Mouse (Mus musculus) hindbrain, embryonic 10.5 days (tissue): ENCODE measurements around the gene Alpk1. TPM values are rescaled to one million over a fixed set of nuclear protein-coding genes. Genes with fewer than 3 reads are reported as not detected.
A peak's percentile ranks its signal among the peaks of the same experiment; 100 is the strongest.

Experiments used
- DNase-seq: peaks from one replicate; pipeline ENCODE4 v3.0.0-alpha.2; 2017; ENCODE audit warnings: low spot score
- H3K27ac ChIP-seq: fragments of 300-500 bp; sonication (generic); 2 replicates; pipeline ENCODE4 v1.5.1; 2016; ENCODE audit warnings: mild to moderate bottlenecking, moderate library complexity
- H3K27me3 ChIP-seq: fragments of 300-500 bp; sonication (generic); 2 replicates; pipeline ENCODE4 v1.6.1; 2016; ENCODE audit warnings: mild to moderate bottlenecking; ENCODE audit not compliant: poor library complexity, insufficient read depth, severe bottlenecking
- H3K36me3 ChIP-seq: fragments of 300-500 bp; sonication (generic); 2 replicates; pipeline ENCODE4 v1.6.1; 2016; ENCODE audit warnings: mild to moderate bottlenecking, moderate library complexity
- H3K4me1 ChIP-seq: fragments of 300-500 bp; sonication (generic); replicated peaks from 2 replicates; pipeline ENCODE4 v1.6.1; 2016; ENCODE audit warnings: mild to moderate bottlenecking
- H3K4me3 ChIP-seq: fragments of 300-500 bp; sonication (generic); 2 replicates; pipeline ENCODE4 v1.5.1; 2016; ENCODE audit warnings: mild to moderate bottlenecking, moderate library complexity
- H3K9me3 ChIP-seq: fragments of 300-500 bp; sonication (generic); 2 replicates; pipeline ENCODE4 v1.6.1; 2016; ENCODE audit warnings: mild to moderate bottlenecking, moderate library complexity
- WGBS: fragments of 180-500 bp; shearing (Covaris S2); methylation state at CpG from one replicate; pipeline ENCODE4 v1.1.7; 2016; 5-methylcytosine and 5-hydroxymethylcytosine counted together
- polyA plus RNA-seq: library from polyadenylated mRNA; unstranded; fragments of >200 nt; fragmentation: Nextera tagmentation; extraction: Ambion mirVana; gene quantifications from 2 replicates; pipeline ENCODE4 v1.2.1, GENCODE M21; 2016

The Alpk1 gene
- polyA plus RNA-seq, 1 experiment from 2014 or later, result 1.4 TPM

DNA sequence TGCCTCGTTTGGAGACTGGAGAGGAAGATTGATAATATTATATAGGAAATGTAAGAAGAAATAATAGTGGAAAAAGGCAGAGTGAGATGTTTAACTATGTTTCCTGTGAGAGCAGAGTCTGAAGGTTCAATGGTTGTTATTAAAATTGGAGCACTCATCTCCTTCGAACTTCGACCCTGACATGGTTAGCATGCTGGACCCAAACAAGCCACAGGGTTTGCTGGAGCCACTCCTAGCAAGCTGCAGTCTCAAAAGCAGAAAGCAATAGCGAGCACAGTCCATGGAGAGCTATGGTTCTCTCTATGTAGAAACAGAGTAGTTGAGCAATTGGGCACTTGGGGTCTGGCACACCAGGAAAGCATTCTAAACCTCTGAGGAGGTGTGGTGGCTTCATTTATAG lies 59.4 kb downstream of the Alpk1 start:
- H3K27me3 ChIP-seq, result peaks cover 30% of the 10 kb centered on the region
- no peaks in the 10 kb centered on the region for H3K36me3 ChIP-seq
- peaks cover 37% of the 10 kb centered on the region for H3K4me1 ChIP-seq
- WGBS, result 83% methylated on average over 4 of the region's 4 CpGs
- no peaks in the 10 kb centered on the region for H3K9me3 ChIP-seq
- no peak overlapping the region for H3K27ac ChIP-seq
- no peak for DNase-seq
- H3K4me3 ChIP-seq, result no peak overlapping the region

DNA sequence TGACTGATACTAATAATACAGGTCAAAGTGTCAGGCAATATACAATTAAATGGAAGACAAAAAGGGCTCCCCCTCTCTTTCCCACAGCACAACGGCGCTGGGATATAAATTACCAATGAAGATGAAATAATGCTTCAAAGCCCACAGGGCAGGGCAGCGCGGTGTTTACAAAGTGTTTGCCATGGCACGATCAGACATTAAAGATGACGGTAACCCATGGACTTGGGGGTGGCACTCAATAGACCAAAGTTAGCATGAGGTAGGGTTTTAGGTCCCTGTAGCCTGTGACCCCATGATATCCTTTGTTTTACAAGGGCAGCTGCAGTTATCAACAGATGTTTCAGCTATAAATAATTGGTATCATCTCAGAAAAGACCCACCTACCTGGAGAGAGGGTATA lies 60.3 kb downstream of the Alpk1 start:
- H3K27me3 ChIP-seq, result peaks cover 31% of the 10 kb centered on the region
- H3K27ac ChIP-seq, result peak overlapping the region; percentile 35; the same call in 1 of the 2 replicates
- peaks cover 37% of the 10 kb centered on the region for H3K4me1 ChIP-seq
- DNase-seq, result no peak
- 67% methylated on average over 6 of the region's 6 CpGs for WGBS
- no peaks in the 10 kb centered on the region for H3K36me3 ChIP-seq
- H3K9me3 ChIP-seq, result no peaks in the 10 kb centered on the region
- H3K4me3 ChIP-seq, result no peak overlapping the region

DNA sequence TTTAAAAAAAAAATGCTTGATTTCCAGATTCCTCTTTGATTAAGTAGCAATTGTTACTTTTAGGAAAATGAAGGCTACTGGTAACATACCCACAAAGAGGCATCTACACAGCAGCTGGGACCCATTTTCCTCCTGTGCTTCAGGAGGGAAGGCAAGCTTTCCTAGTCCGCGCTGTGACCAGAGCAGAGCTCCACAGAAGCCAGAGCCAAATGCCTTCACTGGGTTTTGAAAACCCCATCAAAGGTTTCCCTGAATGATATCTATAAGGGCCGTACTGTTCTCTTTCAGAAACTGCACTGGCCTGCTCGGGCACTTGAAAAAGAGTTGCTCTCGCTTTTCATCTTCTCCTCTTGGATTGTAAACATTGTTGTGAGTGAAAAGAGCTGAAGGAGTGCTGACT lies 60.7 kb downstream of the Alpk1 start:
- H3K27ac ChIP-seq, result peak overlapping the region; percentile 59; the same call in 1 of the 2 replicates
- DNase-seq, result no peak
- peaks cover 37% of the 10 kb centered on the region for H3K4me1 ChIP-seq
- H3K36me3 ChIP-seq, result no peaks in the 10 kb centered on the region
- WGBS, result 57% methylated on average over 5 of the region's 5 CpGs
- H3K27me3 ChIP-seq, result peaks cover 28% of the 10 kb centered on the region
- no peak overlapping the region for H3K4me3 ChIP-seq
- no peaks in the 10 kb centered on the region for H3K9me3 ChIP-seq

DNA sequence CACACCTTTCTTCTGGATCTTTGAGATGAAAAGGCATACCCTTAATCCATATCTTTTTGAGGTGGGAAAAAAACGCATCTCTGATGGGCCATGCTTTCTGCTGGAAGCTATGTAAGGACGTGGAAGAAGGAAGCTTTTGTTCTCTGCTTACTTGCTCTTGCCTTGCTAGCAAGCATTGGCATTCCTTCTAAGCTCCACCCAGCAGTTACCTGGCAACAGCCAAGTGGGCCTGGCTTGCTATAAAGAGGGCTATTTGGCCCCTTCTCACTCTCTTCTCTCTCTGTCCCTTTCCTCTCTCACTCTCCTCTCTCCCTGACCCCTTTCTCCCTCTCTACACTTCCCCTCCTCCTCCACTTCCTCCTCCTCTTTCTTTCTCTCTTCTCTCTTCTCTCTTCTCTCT lies 63.6 kb downstream of the Alpk1 start:
- no peaks in the 10 kb centered on the region for H3K36me3 ChIP-seq
- no peak for DNase-seq
- H3K4me1 ChIP-seq, result peaks cover 36% of the 10 kb centered on the region
- peak overlapping the region; percentile 72 for H3K27ac ChIP-seq
- no peaks in the 10 kb centered on the region for H3K9me3 ChIP-seq
- 17% methylated on average over 2 of the region's 2 CpGs for WGBS
- no peak overlapping the region for H3K4me3 ChIP-seq
- H3K27me3 ChIP-seq, result peaks cover 32% of the 10 kb centered on the region

DNA sequence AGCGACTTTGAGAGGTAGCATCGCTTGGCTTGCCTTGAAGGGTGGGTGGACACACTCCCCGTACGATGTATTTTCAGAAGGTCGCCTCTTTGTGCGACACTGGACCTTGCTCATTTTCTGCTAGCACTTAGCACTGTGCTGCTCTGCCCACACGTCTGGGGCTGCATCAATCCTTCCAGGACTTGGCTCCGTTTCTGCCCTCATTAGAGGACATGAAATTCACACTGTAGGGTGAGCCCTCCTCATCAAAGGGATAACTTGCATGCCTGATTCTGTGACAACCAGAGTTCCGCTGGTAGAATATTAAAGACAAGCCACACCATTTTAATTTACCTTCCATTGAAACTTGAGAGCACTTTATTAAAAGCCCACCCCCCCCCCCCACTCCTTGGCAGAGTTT lies 67.2 kb downstream of the Alpk1 start:
- Histone ChIP-seq H3K9me3 (no peaks in the 10 kb centered on the region), H3K36me3 (no peaks in the 10 kb centered on the region), H3K27ac (no peak overlapping the region; the same call in 1 of the 2 replicates), H3K4me3 (no peak overlapping the region), H3K27me3 (peaks cover 35% of the 10 kb centered on the region), H3K4me1 (peaks cover 18% of the 10 kb centered on the region)
- DNase-seq, result no peak
- 70% methylated on average over 9 of the region's 9 CpGs for WGBS

DNA sequence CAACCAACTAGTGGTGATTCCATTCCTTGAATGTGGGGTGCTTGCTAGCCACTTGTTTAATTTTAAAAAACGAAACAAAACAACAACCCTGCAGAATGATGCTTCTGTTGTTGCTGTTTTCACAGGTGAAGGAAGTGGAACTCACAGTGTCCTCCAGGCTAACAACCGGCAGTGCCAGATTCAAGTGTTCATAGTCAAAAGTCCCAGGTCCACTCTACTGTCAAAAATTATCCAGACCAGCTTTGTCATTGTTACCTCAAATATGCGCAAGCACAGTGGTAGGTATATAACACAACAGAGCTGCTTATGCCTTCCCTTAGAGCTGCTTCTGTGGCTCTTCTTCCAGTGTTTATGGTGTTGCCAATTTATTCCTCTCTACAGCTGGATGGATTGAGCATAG lies 68.8 kb downstream of the Alpk1 start:
- H3K9me3 ChIP-seq, result no peaks in the 10 kb centered on the region
- WGBS, result 86% methylated on average over 3 of the region's 3 CpGs
- no peaks in the 10 kb centered on the region for H3K36me3 ChIP-seq
- H3K4me1 ChIP-seq, result peaks cover 20% of the 10 kb centered on the region
- no peak for DNase-seq
- H3K27ac ChIP-seq, result no peak overlapping the region
- H3K27me3 ChIP-seq, result peaks cover 37% of the 10 kb centered on the region
- H3K4me3 ChIP-seq, result no peak overlapping the region

DNA sequence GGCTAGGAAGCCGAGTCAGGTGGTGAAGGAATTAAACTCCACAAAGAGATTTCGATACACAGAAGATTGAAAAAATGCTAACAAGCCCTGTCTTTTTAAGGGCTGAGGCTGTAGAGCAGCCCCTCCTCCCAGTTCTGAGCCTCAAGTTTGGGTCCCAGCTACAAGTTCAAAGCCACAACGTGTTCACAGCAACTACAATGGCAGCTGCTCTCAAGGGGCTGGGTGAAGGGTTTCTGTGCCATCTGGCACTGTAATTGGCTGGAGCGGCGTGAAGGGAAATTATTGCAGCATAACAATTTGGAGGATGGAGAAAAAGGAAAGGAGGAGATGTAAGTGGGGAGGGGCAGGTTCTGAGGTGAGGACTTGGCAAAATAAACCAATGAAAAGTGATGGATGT lies 73.2 kb downstream of the Alpk1 start:
- H3K9me3 ChIP-seq, result 0 out of 2 replicates have a peak, but pooled peaks cover 4% of the 10 kb centered on the region
- no peak for DNase-seq
- no peaks in the 10 kb centered on the region for H3K36me3 ChIP-seq
- peaks cover 26% of the 10 kb centered on the region for H3K4me1 ChIP-seq
- H3K27ac ChIP-seq, result peak overlapping the region; percentile 81
- no peak overlapping the region for H3K4me3 ChIP-seq
- 72% methylated on average over 5 of the region's 5 CpGs for WGBS
- H3K27me3 ChIP-seq, result peaks cover 59% of the 10 kb centered on the region

DNA sequence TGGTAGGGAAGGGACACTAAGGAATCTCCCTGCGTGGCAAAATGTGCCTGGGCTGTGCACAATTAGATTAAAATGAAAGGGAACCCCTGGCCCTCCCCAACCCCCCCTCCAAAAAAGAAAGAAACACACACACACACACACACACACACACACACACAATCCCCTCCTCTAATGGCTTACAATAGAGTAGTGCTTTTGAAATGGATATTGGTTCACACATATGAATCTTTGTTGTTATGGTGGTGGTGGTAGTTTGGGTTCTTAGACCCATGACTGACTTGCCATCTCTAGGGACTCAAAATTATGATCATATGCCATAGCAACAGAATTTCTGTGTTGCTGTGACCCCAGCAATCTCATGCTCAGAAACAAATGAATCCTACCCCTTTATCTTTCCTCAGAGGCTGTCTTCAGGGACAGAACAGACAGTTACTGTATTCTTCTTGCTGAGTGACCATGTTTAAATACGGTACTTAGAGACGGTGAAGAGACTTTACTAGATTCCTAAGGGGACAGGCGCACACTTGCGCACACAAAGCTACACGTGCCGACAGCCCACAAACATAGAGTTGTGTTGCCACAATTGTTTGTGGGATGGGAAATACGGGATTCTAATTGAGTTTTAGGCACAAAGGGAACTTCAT lies 73.8 kb downstream of the Alpk1 start:
- peaks cover 26% of the 10 kb centered on the region for H3K4me1 ChIP-seq
- H3K36me3 ChIP-seq, result no peaks in the 10 kb centered on the region
- H3K27ac ChIP-seq, result peak overlapping the region; percentile 81
- H3K27me3 ChIP-seq, result peaks cover 64% of the 10 kb centered on the region
- DNase-seq, result no peak
- H3K4me3 ChIP-seq, result peak overlapping the region; percentile 43
- WGBS, result 64% methylated on average over 8 of the region's 8 CpGs
- H3K9me3 ChIP-seq, result 0 out of 2 replicates have a peak, but pooled peaks cover 4% of the 10 kb centered on the region

DNA sequence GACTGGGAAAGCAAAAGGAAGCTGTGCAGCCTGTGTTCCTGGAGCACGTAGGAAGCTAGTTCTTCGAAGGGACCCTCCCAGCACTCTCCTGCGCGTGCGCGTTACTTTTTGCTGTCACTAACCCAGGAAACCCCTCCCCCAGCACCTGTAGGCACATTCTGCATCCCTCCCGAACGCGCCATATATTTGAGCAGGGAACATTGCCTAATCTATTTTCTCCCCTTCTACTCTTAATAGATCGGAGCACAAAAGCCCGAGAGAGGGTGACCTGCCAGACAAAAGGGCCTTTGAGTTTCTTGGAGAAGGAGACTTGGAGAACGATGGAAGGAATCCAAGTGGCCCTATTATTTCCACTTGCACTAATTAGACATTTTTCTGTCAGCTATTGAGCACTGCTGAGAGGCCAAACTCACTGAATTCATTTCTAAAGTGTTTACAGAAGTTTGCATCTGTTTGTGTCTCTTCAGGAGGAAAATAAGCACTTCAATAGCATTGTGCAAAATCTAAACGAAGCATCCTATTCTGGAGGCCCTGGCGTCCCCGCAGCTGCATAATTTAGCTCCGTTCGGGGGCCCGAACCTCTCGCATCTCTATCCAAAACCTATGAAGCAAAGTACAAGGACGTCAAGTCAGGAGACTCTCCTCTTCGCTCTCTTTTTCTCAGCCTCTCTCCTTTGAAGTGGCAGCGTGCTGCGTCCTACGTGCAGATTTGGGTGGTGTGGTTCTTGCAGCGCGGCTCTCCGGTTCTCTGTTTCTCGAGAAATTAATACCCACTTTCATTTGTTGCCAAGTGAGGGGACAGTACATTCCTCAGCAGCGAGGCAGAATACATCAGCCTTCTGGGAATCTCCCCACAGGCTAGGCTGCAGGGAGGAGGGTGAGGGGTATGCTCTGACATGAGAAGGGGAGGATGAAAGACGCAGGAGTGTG lies 74.5 kb downstream of the Alpk1 start:
- peak; percentile 80 for DNase-seq
- Histone ChIP-seq H3K9me3 (0 out of 2 replicates have a peak, but pooled peaks cover 4% of the 10 kb centered on the region), H3K4me3 (peak overlapping the region; percentile 43), H3K4me1 (peaks cover 26% of the 10 kb centered on the region), H3K36me3 (no peaks in the 10 kb centered on the region), H3K27me3 (peaks cover 68% of the 10 kb centered on the region), H3K27ac (peak overlapping the region; percentile 81)
- WGBS, result 8% methylated on average over 30 of the region's 30 CpGs

DNA sequence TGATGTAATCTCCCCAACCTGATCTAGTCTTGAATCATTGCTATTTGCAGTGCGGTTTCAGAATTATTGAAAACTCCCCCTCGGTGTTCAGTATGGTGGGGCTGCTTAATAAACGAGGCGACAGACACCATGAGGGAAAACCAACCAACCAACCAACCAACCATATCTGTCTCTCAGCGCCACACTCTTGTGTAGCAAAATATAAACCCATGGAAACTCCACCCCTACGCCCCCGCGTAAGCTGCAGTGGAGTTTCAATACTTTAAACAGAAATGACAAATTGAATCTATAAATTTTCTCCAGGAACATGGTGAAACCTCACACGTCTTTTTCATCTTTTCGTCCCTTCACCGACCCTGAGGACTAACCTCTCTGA lies 75.2 kb downstream of the Alpk1 start:
- H3K4me1 ChIP-seq, result peaks cover 26% of the 10 kb centered on the region
- WGBS, result 66% methylated on average over 11 of the region's 11 CpGs
- peaks cover 68% of the 10 kb centered on the region for H3K27me3 ChIP-seq
- no peak for DNase-seq
- 0 out of 2 replicates have a peak, but pooled peaks cover 4% of the 10 kb centered on the region for H3K9me3 ChIP-seq
- peak overlapping the region; percentile 81 for H3K27ac ChIP-seq
- H3K36me3 ChIP-seq, result no peaks in the 10 kb centered on the region
- H3K4me3 ChIP-seq, result peak overlapping the region; percentile 43

DNA sequence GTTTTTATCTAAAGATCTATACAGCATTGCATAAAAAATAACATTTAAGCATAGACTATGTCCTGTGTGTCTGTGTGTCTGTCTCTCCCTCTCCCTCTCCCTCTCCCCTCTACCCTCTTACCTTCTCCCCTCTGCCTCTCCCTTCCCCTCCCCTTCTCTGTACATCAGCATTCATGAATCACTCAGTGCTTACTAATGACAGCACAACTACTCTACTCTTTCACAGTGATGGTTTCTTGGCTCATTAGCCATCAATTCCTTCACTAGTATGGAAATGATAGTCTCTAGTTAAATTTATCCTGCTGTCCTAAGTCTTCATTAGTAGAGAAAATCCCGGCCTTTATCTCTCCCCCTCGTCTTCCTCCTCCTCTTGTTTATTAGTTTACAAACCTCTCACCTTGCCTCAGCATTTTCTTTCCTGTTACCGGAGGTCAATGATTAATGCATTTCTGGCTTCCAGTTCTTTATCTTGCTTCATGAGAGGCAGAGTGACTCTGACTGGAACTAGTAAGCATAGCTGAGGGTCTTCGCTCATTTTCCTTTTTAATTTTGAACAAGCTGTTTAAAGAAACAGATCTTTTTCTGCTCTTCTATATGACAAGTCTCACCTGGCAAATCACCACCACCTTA lies 79.0 kb downstream of the Alpk1 start:
- H3K4me1 ChIP-seq, result peaks cover 14% of the 10 kb centered on the region
- H3K27me3 ChIP-seq, result peaks cover 75% of the 10 kb centered on the region
- DNase-seq, result no peak
- H3K9me3 ChIP-seq, result 0 out of 2 replicates have a peak, but pooled peaks cover 4% of the 10 kb centered on the region
- no peaks in the 10 kb centered on the region for H3K36me3 ChIP-seq
- WGBS, result 87% methylated on average over 4 of the region's 4 CpGs
- H3K27ac ChIP-seq, result no peak overlapping the region
- no peak overlapping the region for H3K4me3 ChIP-seq

DNA sequence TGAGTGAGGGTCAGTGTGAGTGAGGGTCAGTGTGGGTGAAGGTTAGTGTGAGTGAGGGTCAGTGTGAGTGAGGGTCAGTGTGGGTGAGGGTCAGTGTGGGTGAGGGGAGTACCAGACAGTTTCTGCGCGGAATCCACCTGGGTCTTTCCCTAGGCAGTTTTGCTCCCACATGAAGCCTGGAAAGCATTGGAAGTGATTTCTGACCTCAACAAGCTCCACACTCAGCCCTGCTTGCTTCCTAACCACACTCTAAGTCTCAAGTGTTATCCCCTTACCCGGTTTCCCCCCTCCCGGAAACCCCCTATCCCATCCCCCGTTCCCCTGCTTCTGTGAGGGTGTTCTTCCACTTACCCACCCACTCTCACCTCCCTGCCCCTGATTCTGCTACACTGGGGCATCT lies 81.7 kb downstream of the Alpk1 start:
- H3K4me1 ChIP-seq, result peaks cover 12% of the 10 kb centered on the region
- H3K27me3 ChIP-seq, result peaks cover 84% of the 10 kb centered on the region
- H3K4me3 ChIP-seq, result no peak overlapping the region
- 90% methylated on average over 5 of the region's 5 CpGs for WGBS
- H3K36me3 ChIP-seq, result no peaks in the 10 kb centered on the region
- no peaks in the 10 kb centered on the region for H3K9me3 ChIP-seq
- H3K27ac ChIP-seq, result no peak overlapping the region
- DNase-seq, result no peak

DNA sequence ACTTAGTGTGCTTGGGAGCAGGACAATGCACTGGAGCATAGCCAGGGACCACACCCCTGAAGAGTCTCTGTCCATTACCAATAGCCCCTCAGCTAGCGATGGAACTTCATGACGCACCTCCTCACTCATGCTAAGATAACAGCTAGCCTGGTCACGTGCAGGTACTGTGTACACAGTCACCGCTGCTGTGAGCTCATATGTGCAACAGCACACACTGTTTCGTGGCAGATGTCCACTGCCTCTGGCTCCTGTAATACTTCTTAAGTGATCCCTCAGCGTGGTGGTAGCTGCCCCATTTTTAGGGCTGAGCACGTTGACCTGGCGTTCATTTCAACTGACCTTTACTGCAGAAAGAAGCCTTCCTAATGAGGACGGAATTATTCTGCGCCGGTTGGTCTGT lies 83.8 kb downstream of the Alpk1 start:
- no peak overlapping the region for H3K4me3 ChIP-seq
- H3K4me1 ChIP-seq, result peaks cover 12% of the 10 kb centered on the region
- H3K36me3 ChIP-seq, result no peaks in the 10 kb centered on the region
- no peak overlapping the region for H3K27ac ChIP-seq
- WGBS, result 81% methylated on average over 11 of the region's 11 CpGs
- peaks cover 82% of the 10 kb centered on the region for H3K27me3 ChIP-seq
- no peaks in the 10 kb centered on the region for H3K9me3 ChIP-seq
- no peak for DNase-seq
